Mouse (Mus musculus) intestine, postnatal 0 days (tissue): Measurements from ENCODE around the gene C3ar1. TPM values are rescaled to one million over a fixed set of nuclear protein-coding genes. Genes with fewer than 3 reads are reported as not detected.

Experiments
- ATAC-seq: fragments of 200-750 bp; cut with Nextera tagmentation; 2 replicates; pipeline ENCODE4 v1.8.0; 2017; ENCODE audit warnings: mild to moderate bottlenecking, moderate TSS enrichment, moderate library complexity
- H3K27ac ChIP-seq: fragments of 300-500 bp; sonication (generic); 2 replicates; pipeline ENCODE4 v1.5.1; 2014; ENCODE audit warnings: mild to moderate bottlenecking, low read depth, low read length, moderate library complexity
- H3K27me3 ChIP-seq: fragments of 300-500 bp; sonication (generic); replicated peaks from 2 replicates; pipeline ENCODE4 v1.6.1; 2014; ENCODE audit warnings: low read length, mixed read lengths; ENCODE audit not compliant: control insufficient read depth, insufficient read depth
- H3K36me3 ChIP-seq: fragments of 300-500 bp; sonication (generic); 2 replicates; pipeline ENCODE4 v1.6.1; 2014; ENCODE audit warnings: mild to moderate bottlenecking, moderate library complexity; ENCODE audit not compliant: control insufficient read depth, insufficient read depth
- H3K4me1 ChIP-seq: fragments of 300-500 bp; sonication (generic); replicated peaks from 2 replicates; pipeline ENCODE4 v1.6.1; 2014; ENCODE audit warnings: antibody characterized with exemption, low read length, mixed read lengths; ENCODE audit not compliant: control insufficient read depth, insufficient read depth
- H3K4me2 ChIP-seq: fragments of 300-500 bp; sonication (generic); replicated peaks from 2 replicates; pipeline ENCODE4 v1.6.1; 2014; ENCODE audit warnings: low read depth, mild to moderate bottlenecking, moderate library complexity
- H3K4me3 ChIP-seq: fragments of 300-500 bp; sonication (generic); 2 replicates; pipeline ENCODE4 v1.5.1; 2014; ENCODE audit warnings: low read depth, low read length
- H3K9ac ChIP-seq: fragments of 300-500 bp; sonication (generic); 2 replicates; pipeline ENCODE4 v1.6.1; 2014; ENCODE audit warnings: mild to moderate bottlenecking, low read depth, low read length
- H3K9me3 ChIP-seq: fragments of 300-500 bp; sonication (generic); 2 replicates; pipeline ENCODE4 v1.6.1; 2016; ENCODE audit warnings: mixed run types; ENCODE audit not compliant: control insufficient read depth
- CTCF ChIP-seq: sonication (generic); IDR thresholded peaks from 2 replicates; pipeline ENCODE4 v1.5.1; 2016; ENCODE audit warnings: low read depth, mild to moderate bottlenecking, control low read depth, antibody characterized with exemption, moderate library complexity
- WGBS: fragments of 180-500 bp; shearing (Covaris S2); extraction: QIAGEN DNeasy Blood & Tissue Kit; methylation state at CpG from one replicate; pipeline ENCODE4 v1.1.7; 2014; 5-methylcytosine and 5-hydroxymethylcytosine counted together
- polyA plus RNA-seq: library from polyadenylated mRNA; unstranded; fragments of >200 nt; fragmentation: Nextera tagmentation; extraction: Ambion mirVana; gene quantifications from 2 replicates; pipeline ENCODE4 v1.2.1, GENCODE M21; 2015

Gene C3ar1
- polyA plus RNA-seq, 1 experiment from 2014 or later = 2.2 TPM

DNA sequence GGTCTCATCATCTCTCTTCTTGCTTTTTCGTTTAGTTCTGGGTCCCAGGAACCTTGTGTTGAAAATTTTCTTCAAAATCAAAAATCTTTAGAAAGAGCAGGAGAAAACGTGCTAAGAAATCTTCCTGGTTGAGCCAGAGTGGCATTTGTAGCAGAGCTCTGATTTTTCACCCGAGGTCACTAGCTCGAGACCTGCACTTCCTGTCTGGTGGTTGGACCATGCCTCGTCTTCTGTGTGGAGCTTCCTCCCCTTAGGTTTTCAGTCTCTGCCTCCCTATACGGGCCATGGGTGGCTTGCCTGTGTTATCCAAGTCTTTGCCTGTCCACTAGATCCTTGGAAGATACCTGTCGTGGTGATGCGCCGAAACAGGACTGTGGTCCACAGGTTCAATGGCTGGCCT is 34.1 kb downstream of the C3ar1 start:
- H3K4me1 ChIP-seq = peaks cover 17% of the 10 kb centered on the region
- WGBS = 69% methylated on average over 9 of the region's 9 CpGs
- no peaks in the 10 kb centered on the region for H3K27me3 ChIP-seq
- no peak overlapping the region for H3K4me3 ChIP-seq
- H3K9ac ChIP-seq = no peak overlapping the region
- H3K36me3 ChIP-seq = no peaks in the 10 kb centered on the region
- peak overlapping the region; percentile 96; the same call in 1 of the 2 replicates for H3K4me2 ChIP-seq
- TF ChIP-seq CTCF = no peak
- H3K9me3 ChIP-seq = no peaks in the 10 kb centered on the region
- ATAC-seq = no peak
- no peak overlapping the region for H3K27ac ChIP-seq

DNA sequence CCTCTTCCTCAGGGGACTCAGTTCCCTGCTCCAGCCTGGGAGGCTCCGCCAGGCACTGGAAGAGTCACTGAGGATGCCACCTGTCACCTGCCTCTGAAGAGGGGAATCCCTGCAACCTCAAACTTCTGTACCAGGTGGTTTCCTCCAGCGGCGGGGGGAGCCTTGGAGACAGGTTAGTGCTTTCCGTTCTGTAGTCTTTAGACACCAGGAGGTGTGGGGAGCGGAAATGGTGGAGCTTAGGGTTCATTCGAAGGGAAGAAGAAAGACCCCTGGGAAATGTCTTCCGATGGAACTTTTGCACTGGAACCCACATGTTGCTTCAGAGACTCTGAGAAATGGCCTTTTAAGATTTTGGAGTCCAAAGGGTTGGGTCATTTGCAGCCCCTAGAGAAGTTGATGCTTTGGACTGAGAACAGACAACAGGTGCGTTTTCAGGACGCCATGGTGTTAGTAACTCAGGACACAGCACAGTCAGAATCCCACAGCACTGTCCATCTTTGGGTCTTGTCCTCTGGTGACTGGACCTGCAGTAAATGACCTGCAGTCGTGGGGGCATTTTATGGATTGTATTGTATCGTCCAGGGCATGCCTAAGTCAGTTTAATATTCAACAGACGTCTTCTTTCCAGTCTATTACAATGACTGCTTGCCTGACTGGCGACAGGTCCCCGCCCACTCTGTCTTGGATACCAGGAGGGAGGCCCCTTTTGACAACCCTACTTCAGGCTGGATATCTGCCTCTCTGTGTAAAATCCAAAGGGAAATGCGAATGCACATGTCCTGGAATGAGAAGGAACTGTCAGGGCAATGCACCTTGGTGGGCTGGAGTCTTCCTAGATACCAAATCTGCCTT is 34.9 kb downstream of the C3ar1 start:
- Histone ChIP-seq H3K4me3 (peak overlapping the region; percentile 91), H3K36me3 (no peaks in the 10 kb centered on the region), H3K27me3 (no peaks in the 10 kb centered on the region), H3K9me3 (no peaks in the 10 kb centered on the region), H3K4me1 (peaks cover 13% of the 10 kb centered on the region; the same call in 1 of the 2 replicates), H3K27ac (no peak overlapping the region), H3K9ac (peak overlapping the region; percentile 98), H3K4me2 (peak overlapping the region; percentile 96)
- peak; percentile 17; the same call in 1 of the 2 replicates for ATAC-seq
- no peak for TF ChIP-seq CTCF
- WGBS = 17% methylated on average over 15 of the region's 15 CpGs

GRCm38 (mm10) chr6:122820071-122820798 is 35.7 kb downstream of the C3ar1 start:
- Histone ChIP-seq H3K27ac (peak overlapping the region; percentile 86), H3K9me3 (no peaks in the 10 kb centered on the region), H3K4me2 (peak overlapping the region; percentile 96), H3K27me3 (no peaks in the 10 kb centered on the region), H3K4me1 (peaks cover 5% of the 10 kb centered on the region; the same call in 1 of the 2 replicates), H3K4me3 (peak overlapping the region; percentile 91), H3K9ac (peak overlapping the region; percentile 98), H3K36me3 (no peaks in the 10 kb centered on the region)
- peak; percentile 66 for ATAC-seq
- WGBS = 0% methylated on average over 37 of the region's 38 CpGs
- TF ChIP-seq CTCF = no peak

- peak within 1 kb of the TSS; percentile 98 for H3K9ac ChIP-seq
- H3K27ac ChIP-seq = peak within 1 kb of the TSS; percentile 86
- H3K4me2 ChIP-seq = peak within 1 kb of the TSS; percentile 96
- H3K9me3 ChIP-seq = no peaks in the 10 kb centered on the region
- peak within 1 kb of the TSS; percentile 91 for H3K4me3 ChIP-seq
- 1% methylated on average over 45 of the region's 61 CpGs for WGBS
- no peak for TF ChIP-seq CTCF
- ATAC-seq = peak; percentile 91
- no peaks in the 10 kb centered on the region for H3K27me3 ChIP-seq
- no peaks in the 10 kb centered on the region for H3K36me3 ChIP-seq
- H3K4me1 ChIP-seq = peaks cover 4% of the 10 kb centered on the region; the same call in 1 of the 2 replicates
Observed at GRCm38 (mm10) chr6:122819306-122820070, 36.5 kb downstream of the C3ar1 start, which contains the start of gene Foxj2. Gene Foxj2, plus strand, starts transcription at chr6:122819914.

- Histone ChIP-seq H3K4me3 (no peak overlapping the region), H3K36me3 (no peaks in the 10 kb centered on the region), H3K4me2 (no peak overlapping the region), H3K4me1 (peaks cover 5% of the 10 kb centered on the region; the same call in 1 of the 2 replicates), H3K9me3 (no peaks in the 10 kb centered on the region), H3K27ac (no peak overlapping the region), H3K9ac (no peak overlapping the region), H3K27me3 (no peaks in the 10 kb centered on the region)
- WGBS = 83% methylated on average over 4 of the region's 4 CpGs
- no peak for TF ChIP-seq CTCF
- no peak for ATAC-seq
Observed at GRCm38 (mm10) chr6:122813640-122814039, 42.3 kb downstream of the C3ar1 start.

DNA sequence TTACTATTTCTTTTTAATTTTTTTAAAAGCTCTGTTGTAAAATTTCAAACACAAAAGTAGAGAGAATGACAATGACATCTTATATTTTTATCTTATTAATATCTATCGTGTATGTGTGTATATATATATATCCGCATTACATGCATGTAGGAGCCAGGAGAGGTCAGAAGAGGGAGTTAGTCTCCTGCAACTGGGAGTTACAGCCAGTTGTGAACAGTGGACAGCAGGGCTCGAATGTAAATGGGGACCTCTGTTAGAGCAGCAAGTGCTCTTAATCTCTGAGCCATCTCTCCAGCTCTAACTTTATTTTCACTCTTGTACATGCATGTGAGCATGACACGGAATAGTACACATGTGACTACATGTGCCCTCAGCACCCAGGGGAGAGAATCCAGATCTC is 43.2 kb downstream of the C3ar1 start:
- H3K36me3 ChIP-seq = no peaks in the 10 kb centered on the region
- no peak overlapping the region for H3K4me2 ChIP-seq
- H3K27me3 ChIP-seq = no peaks in the 10 kb centered on the region
- H3K4me3 ChIP-seq = no peak overlapping the region
- WGBS = 90% methylated on average over 4 of the region's 4 CpGs
- no peaks in the 10 kb centered on the region for H3K9me3 ChIP-seq
- H3K9ac ChIP-seq = no peak overlapping the region
- no peak for TF ChIP-seq CTCF
- no peak for ATAC-seq
- H3K27ac ChIP-seq = no peak overlapping the region
- H3K4me1 ChIP-seq = peaks cover 5% of the 10 kb centered on the region; the same call in 1 of the 2 replicates
